Mouse (Mus musculus) kidney, embryonic 14.5 days (tissue): ENCODE measurements at regions not wholly inside any gene's neighbourhood (a gene's known extent, or its start where the extent isn't known, plus 50 kb on each side); places are given as distances from the start of the nearest gene placed in this dataset.

ENCODE experiments used
- ATAC-seq: fragments of 200-750 bp; cut with Nextera tagmentation; 2 replicates; pipeline ENCODE4 v1.8.0; 2017; ENCODE audit warnings: moderate number of reproducible peaks, mild to moderate bottlenecking, moderate TSS enrichment, moderate library complexity; ENCODE audit not compliant: low FRiP score, low TSS enrichment
- H3K27ac ChIP-seq: fragments of 300-500 bp; sonication (generic); 2 replicates; pipeline ENCODE4 v1.5.1; 2014; ENCODE audit warnings: low read depth, mild to moderate bottlenecking, low read length, moderate library complexity, mixed read lengths
- H3K27me3 ChIP-seq: fragments of 300-500 bp; sonication (generic); 2 replicates; pipeline ENCODE4 v1.6.1; 2014; ENCODE audit warnings: mild to moderate bottlenecking, low read length; ENCODE audit not compliant: control insufficient read depth, insufficient read depth
- H3K36me3 ChIP-seq: fragments of 300-500 bp; sonication (generic); 2 replicates; pipeline ENCODE4 v1.6.1; 2014; ENCODE audit warnings: low read length, mixed read lengths; ENCODE audit not compliant: control insufficient read depth, insufficient read depth
- H3K4me1 ChIP-seq: fragments of 300-500 bp; sonication (generic); 2 replicates; pipeline ENCODE4 v1.6.1; 2014; ENCODE audit warnings: low read length, mixed read lengths; ENCODE audit not compliant: control insufficient read depth, insufficient read depth
- H3K4me2 ChIP-seq: fragments of 300-500 bp; sonication (generic); replicated peaks from 2 replicates; pipeline ENCODE4 v1.6.1; 2014; ENCODE audit warnings: low read depth, mild to moderate bottlenecking, low read length
- H3K4me3 ChIP-seq: fragments of 300-500 bp; sonication (generic); 2 replicates; pipeline ENCODE4 v1.5.1; 2014; ENCODE audit warnings: mild to moderate bottlenecking, low read length
- H3K9ac ChIP-seq: fragments of 300-500 bp; sonication (generic); 2 replicates; pipeline ENCODE4 v1.6.1; 2014; ENCODE audit warnings: low read depth, mild to moderate bottlenecking, low read length, moderate library complexity
- H3K9me3 ChIP-seq: fragments of 300-500 bp; sonication (generic); 2 replicates; pipeline ENCODE4 v1.6.1; 2016; ENCODE audit warnings: low read length; ENCODE audit not compliant: control insufficient read depth
- WGBS: fragments of 180-500 bp; shearing (Covaris S2); extraction: QIAGEN DNeasy Blood & Tissue Kit; methylation state at CpG from one replicate; pipeline ENCODE4 v1.1.7; 2014; 5-methylcytosine and 5-hydroxymethylcytosine counted together

GRCm38 (mm10) chr15:19094061-19094810 lies 275.5 kb downstream of the Cdh10 start:
- H3K9me3 ChIP-seq: no peaks in the 10 kb centered on the region
- no peak overlapping the region for H3K27ac ChIP-seq
- H3K4me3 ChIP-seq: no peak overlapping the region
- H3K9ac ChIP-seq: no peak overlapping the region
- no peaks in the 10 kb centered on the region for H3K36me3 ChIP-seq
- no peak for ATAC-seq
- H3K4me1 ChIP-seq: no peaks in the 10 kb centered on the region
- 83% methylated on average over 9 of the region's 9 CpGs for WGBS
- no peaks in the 10 kb centered on the region for H3K27me3 ChIP-seq
- no peak overlapping the region for H3K4me2 ChIP-seq

GRCm38 (mm10) chr15:19114951-19115350 lies 296.2 kb downstream of the Cdh10 start:
- 13% methylated on average over 1 of the region's 1 CpGs for WGBS
- 0 out of 2 replicates have a peak, but pooled peaks have one; percentile 60 for ATAC-seq
- no peak overlapping the region for H3K4me2 ChIP-seq
- H3K27ac ChIP-seq: no peak overlapping the region
- H3K9ac ChIP-seq: no peak overlapping the region
- H3K4me3 ChIP-seq: no peak overlapping the region
- no peaks in the 10 kb centered on the region for H3K27me3 ChIP-seq
- no peaks in the 10 kb centered on the region for H3K9me3 ChIP-seq
- no peaks in the 10 kb centered on the region for H3K36me3 ChIP-seq
- no peaks in the 10 kb centered on the region for H3K4me1 ChIP-seq

- H3K9me3 ChIP-seq: no peaks in the 10 kb centered on the region
- no peaks in the 10 kb centered on the region for H3K4me1 ChIP-seq
- H3K9ac ChIP-seq: no peak overlapping the region
- H3K36me3 ChIP-seq: no peaks in the 10 kb centered on the region
- H3K27ac ChIP-seq: no peak overlapping the region
- 70% methylated on average over 2 of the region's 2 CpGs for WGBS
- H3K27me3 ChIP-seq: no peaks in the 10 kb centered on the region
- no peak overlapping the region for H3K4me2 ChIP-seq
- no peak for ATAC-seq
- no peak overlapping the region for H3K4me3 ChIP-seq
These were observed 300.2 kb downstream of the Cdh10 start for GRCm38 (mm10) chr15:19118995-19119394.

GRCm38 (mm10) chr15:19127454-19127853 lies 308.7 kb downstream of the Cdh10 start:
- no peaks in the 10 kb centered on the region for H3K9me3 ChIP-seq
- no peak overlapping the region for H3K4me3 ChIP-seq
- no peaks in the 10 kb centered on the region for H3K4me1 ChIP-seq
- H3K4me2 ChIP-seq: no peak overlapping the region
- no peak for ATAC-seq
- H3K27me3 ChIP-seq: no peaks in the 10 kb centered on the region
- no peaks in the 10 kb centered on the region for H3K36me3 ChIP-seq
- H3K27ac ChIP-seq: no peak overlapping the region
- no peak overlapping the region for H3K9ac ChIP-seq

- Histone ChIP-seq H3K36me3 (no peaks in the 10 kb centered on the region), H3K4me2 (no peak overlapping the region), H3K9me3 (no peaks in the 10 kb centered on the region), H3K27me3 (no peaks in the 10 kb centered on the region), H3K27ac (no peak overlapping the region), H3K4me1 (no peaks in the 10 kb centered on the region), H3K4me3 (no peak overlapping the region), H3K9ac (no peak overlapping the region)
- no peak for ATAC-seq
- WGBS: 83% methylated on average over 1 of the region's 1 CpGs
These were observed 310.6 kb downstream of the Cdh10 start for GRCm38 (mm10) chr15:19129316-19129715.

GRCm38 (mm10) chr15:19153682-19154081 lies 334.9 kb downstream of the Cdh10 start:
- no peak overlapping the region for H3K9ac ChIP-seq

GRCm38 (mm10) chr15:19162119-19162888 lies 343.6 kb downstream of the Cdh10 start:
- no peaks in the 10 kb centered on the region for H3K27me3 ChIP-seq
- H3K4me3 ChIP-seq: no peak overlapping the region
- H3K9me3 ChIP-seq: no peaks in the 10 kb centered on the region
- ATAC-seq: no peak
- no peak overlapping the region for H3K27ac ChIP-seq
- WGBS: 84% methylated on average over 6 of the region's 6 CpGs
- H3K36me3 ChIP-seq: no peaks in the 10 kb centered on the region
- no peaks in the 10 kb centered on the region for H3K4me1 ChIP-seq
- no peak overlapping the region for H3K4me2 ChIP-seq
- H3K9ac ChIP-seq: no peak overlapping the region

More at GRCm38 (mm10) chr15:19153682-19154081, 334.9 kb downstream of the Cdh10 start:
- Histone ChIP-seq H3K9me3 (no peaks in the 10 kb centered on the region), H3K4me2 (no peak overlapping the region), H3K27me3 (no peaks in the 10 kb centered on the region), H3K27ac (no peak overlapping the region), H3K4me1 (no peaks in the 10 kb centered on the region), H3K4me3 (no peak overlapping the region), H3K36me3 (no peaks in the 10 kb centered on the region)
- no peak for ATAC-seq

GRCm38 (mm10) chr15:19175470-19175869 lies 356.7 kb downstream of the Cdh10 start:
- ATAC-seq: no peak
- 63% methylated on average over 4 of the region's 4 CpGs for WGBS
- H3K4me1 ChIP-seq: no peaks in the 10 kb centered on the region
- H3K4me2 ChIP-seq: no peak overlapping the region
- no peaks in the 10 kb centered on the region for H3K36me3 ChIP-seq
- no peaks in the 10 kb centered on the region for H3K9me3 ChIP-seq
- H3K27me3 ChIP-seq: no peaks in the 10 kb centered on the region
- no peak overlapping the region for H3K4me3 ChIP-seq
- no peak overlapping the region for H3K27ac ChIP-seq
- no peak overlapping the region for H3K9ac ChIP-seq
